Mouse (Mus musculus): ENCODE measurements at regions not wholly inside any gene's neighbourhood (a gene's known extent, or its start where the extent isn't known, plus 50 kb on each side); places are given as distances from the start of the nearest gene placed in this dataset.

- H3K4me2 ChIP-seq (ENCODE audit: low read length), result no peak overlapping the region
- H3K36me3 ChIP-seq (ENCODE audit: control insufficient read depth, insufficient read depth, low read length), result no peaks in the 10 kb centered on the region
- no peak overlapping the region for H3K9ac ChIP-seq (ENCODE audit: low read length)
- ATAC-seq (ENCODE audit: insufficient number of reproducible peaks, insufficient read depth, low FRiP score, low read depth), result no peak
- 0 out of 2 replicates have a peak, but pooled peaks cover 7% of the 10 kb centered on the region for H3K27me3 ChIP-seq (ENCODE audit: control insufficient read depth, insufficient read depth, low read length)
- no peak overlapping the region for H3K27ac ChIP-seq (replicated peaks in 1 of 2; ENCODE audit: control insufficient read depth in 1 of 2, insufficient read depth in 1 of 2, low read depth in 2 of 2, low read length in 2 of 2)
- WGBS, result 47% methylated on average over 7 of the region's 7 CpGs
- H3K9me3 ChIP-seq (ENCODE audit: control insufficient read depth, low read length), result no peaks in the 10 kb centered on the region
- H3K4me1 ChIP-seq (ENCODE audit: control insufficient read depth in 2 of 2, insufficient read depth in 2 of 2, low read length in 2 of 2), result peaks cover 15 to 17% of the 10 kb centered on the region in 2 experiments
- H3K4me3 ChIP-seq (ENCODE audit: control insufficient read depth in 1 of 2, insufficient read depth in 1 of 2, low read depth in 1 of 2, low read length in 2 of 2), result no peak overlapping the region
These were observed 110.6 kb upstream of the Lemd2 start for GRCm38 (mm10) chr17:27314821-27315392.

DNA sequence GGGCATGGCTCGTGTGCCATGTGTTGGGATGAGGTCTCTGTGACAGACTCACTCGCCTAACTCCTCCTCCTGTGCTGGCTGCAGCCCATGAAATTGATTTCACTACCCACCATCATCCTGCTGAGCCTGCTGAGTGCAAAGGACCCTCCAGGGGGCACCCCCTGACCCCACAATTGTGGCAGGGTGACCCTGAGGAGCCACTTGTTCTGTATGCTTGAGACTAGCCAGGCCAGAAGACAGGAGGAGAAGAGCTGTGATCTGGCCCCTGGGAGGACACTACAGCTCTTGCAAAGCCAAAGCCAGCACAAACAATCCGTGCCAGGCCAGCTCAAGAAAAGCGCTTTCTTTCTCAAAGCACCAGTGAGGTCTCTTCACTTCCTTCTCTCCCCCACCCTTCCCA lies 104.7 kb upstream of the Lemd2 start:
- Histone ChIP-seq H3K9ac (ENCODE audit: low read length) (no peak overlapping the region), H3K4me3 (ENCODE audit: control insufficient read depth in 1 of 2, insufficient read depth in 1 of 2, low read depth in 1 of 2, low read length in 2 of 2) (no peak overlapping the region), H3K36me3 (ENCODE audit: control insufficient read depth, insufficient read depth, low read length) (no peaks in the 10 kb centered on the region), H3K4me1 (ENCODE audit: control insufficient read depth in 2 of 2, insufficient read depth in 2 of 2, low read length in 2 of 2) (peaks cover 0 to 2% of the 10 kb centered on the region in 2 experiments; a peak in 2 of 4 replicates), H3K27ac (replicated peaks in 1 of 2; ENCODE audit: control insufficient read depth in 1 of 2, insufficient read depth in 1 of 2, low read depth in 2 of 2, low read length in 2 of 2) (no peak overlapping the region), H3K9me3 (ENCODE audit: control insufficient read depth, low read length) (no peaks in the 10 kb centered on the region), H3K27me3 (ENCODE audit: control insufficient read depth, insufficient read depth, low read length) (0 out of 2 replicates have a peak, but pooled peaks cover 3% of the 10 kb centered on the region), H3K4me2 (ENCODE audit: low read length) (no peak overlapping the region)
- 39% methylated on average over 4 of the region's 4 CpGs for WGBS
- ATAC-seq (ENCODE audit: insufficient number of reproducible peaks, insufficient read depth, low FRiP score, low read depth), result no peak

DNA sequence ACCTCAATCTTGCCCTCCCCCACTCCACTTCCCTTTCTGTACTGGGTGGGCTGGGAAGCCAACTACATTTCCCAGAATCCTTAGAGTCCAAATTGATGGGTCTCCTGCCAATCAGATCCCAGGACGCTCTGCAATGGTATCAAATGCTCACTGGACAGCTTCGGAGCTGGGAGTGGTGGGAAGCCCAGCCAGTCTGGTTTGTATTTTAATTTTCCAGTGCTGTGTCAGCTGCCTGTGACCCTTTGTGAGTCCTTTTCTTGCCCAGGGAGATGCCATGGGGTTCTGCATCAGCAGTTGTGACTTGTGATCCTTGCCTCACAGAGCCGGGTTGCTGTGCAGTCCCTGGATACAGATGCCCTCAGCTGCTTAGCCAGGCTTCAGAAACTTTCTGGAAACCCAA lies 100.6 kb upstream of the Lemd2 start:
- no peak for ATAC-seq (ENCODE audit: insufficient number of reproducible peaks, insufficient read depth, low FRiP score, low read depth)
- H3K4me3 ChIP-seq (ENCODE audit: control insufficient read depth in 1 of 2, insufficient read depth in 1 of 2, low read depth in 1 of 2, low read length in 2 of 2), result no peak overlapping the region
- 55% methylated on average over 3 of the region's 3 CpGs for WGBS
- no peaks in the 10 kb centered on the region for H3K9me3 ChIP-seq (ENCODE audit: control insufficient read depth, low read length)
- H3K36me3 ChIP-seq (ENCODE audit: control insufficient read depth, insufficient read depth, low read length), result no peaks in the 10 kb centered on the region
- H3K27me3 ChIP-seq (ENCODE audit: control insufficient read depth, insufficient read depth, low read length), result no peaks in the 10 kb centered on the region
- H3K4me2 ChIP-seq (ENCODE audit: low read length), result no peak overlapping the region
- peaks cover 0 to 3% of the 10 kb centered on the region in 2 experiments; a peak in 2 of 4 replicates for H3K4me1 ChIP-seq (ENCODE audit: control insufficient read depth in 2 of 2, insufficient read depth in 2 of 2, low read length in 2 of 2)
- H3K9ac ChIP-seq (ENCODE audit: low read length), result no peak overlapping the region
- no peak overlapping the region for H3K27ac ChIP-seq (replicated peaks in 1 of 2; ENCODE audit: control insufficient read depth in 1 of 2, insufficient read depth in 1 of 2, low read depth in 2 of 2, low read length in 2 of 2)

GRCm38 (mm10) chr17:27303633-27304479 lies 99.6 kb upstream of the Lemd2 start:
- no peak for ATAC-seq (ENCODE audit: insufficient number of reproducible peaks, insufficient read depth, low FRiP score, low read depth)
- Histone ChIP-seq H3K4me2 (ENCODE audit: low read length) (no peak overlapping the region), H3K27me3 (ENCODE audit: control insufficient read depth, insufficient read depth, low read length) (no peaks in the 10 kb centered on the region), H3K9ac (ENCODE audit: low read length) (no peak overlapping the region), H3K9me3 (ENCODE audit: control insufficient read depth, low read length) (no peaks in the 10 kb centered on the region), H3K4me3 (ENCODE audit: control insufficient read depth in 1 of 2, insufficient read depth in 1 of 2, low read depth in 1 of 2, low read length in 2 of 2) (no peak overlapping the region), H3K27ac (replicated peaks in 1 of 2; ENCODE audit: control insufficient read depth in 1 of 2, insufficient read depth in 1 of 2, low read depth in 2 of 2, low read length in 2 of 2) (no peak overlapping the region), H3K4me1 (ENCODE audit: control insufficient read depth in 2 of 2, insufficient read depth in 2 of 2, low read length in 2 of 2) (peaks cover under 1 to 3% of the 10 kb centered on the region in 2 experiments; a peak in 2 of 4 replicates), H3K36me3 (ENCODE audit: control insufficient read depth, insufficient read depth, low read length) (no peaks in the 10 kb centered on the region)
- WGBS, result 69% methylated on average over 17 of the region's 17 CpGs

- H3K27ac ChIP-seq (replicated peaks in 1 of 2; ENCODE audit: control insufficient read depth in 1 of 2, insufficient read depth in 1 of 2, low read depth in 2 of 2, low read length in 2 of 2), result no peak overlapping the region
- WGBS, result 92% methylated on average over 12 of the region's 12 CpGs
- no peak for ATAC-seq (ENCODE audit: insufficient number of reproducible peaks, insufficient read depth, low FRiP score, low read depth)
- H3K36me3 ChIP-seq (ENCODE audit: control insufficient read depth, insufficient read depth, low read length), result no peaks in the 10 kb centered on the region
- H3K4me1 ChIP-seq (ENCODE audit: control insufficient read depth in 2 of 2, insufficient read depth in 2 of 2, low read length in 2 of 2), result peaks cover 5 to 8% of the 10 kb centered on the region in 2 experiments; a peak in 2 of 4 replicates
- no peaks in the 10 kb centered on the region for H3K9me3 ChIP-seq (ENCODE audit: control insufficient read depth, low read length)
- H3K4me2 ChIP-seq (ENCODE audit: low read length), result no peak overlapping the region
- no peak overlapping the region for H3K4me3 ChIP-seq (ENCODE audit: control insufficient read depth in 1 of 2, insufficient read depth in 1 of 2, low read depth in 1 of 2, low read length in 2 of 2)
- H3K27me3 ChIP-seq (ENCODE audit: control insufficient read depth, insufficient read depth, low read length), result no peaks in the 10 kb centered on the region
- no peak overlapping the region for H3K9ac ChIP-seq (ENCODE audit: low read length)
These were observed 98.8 kb upstream of the Lemd2 start for GRCm38 (mm10) chr17:27303061-27303460.

DNA sequence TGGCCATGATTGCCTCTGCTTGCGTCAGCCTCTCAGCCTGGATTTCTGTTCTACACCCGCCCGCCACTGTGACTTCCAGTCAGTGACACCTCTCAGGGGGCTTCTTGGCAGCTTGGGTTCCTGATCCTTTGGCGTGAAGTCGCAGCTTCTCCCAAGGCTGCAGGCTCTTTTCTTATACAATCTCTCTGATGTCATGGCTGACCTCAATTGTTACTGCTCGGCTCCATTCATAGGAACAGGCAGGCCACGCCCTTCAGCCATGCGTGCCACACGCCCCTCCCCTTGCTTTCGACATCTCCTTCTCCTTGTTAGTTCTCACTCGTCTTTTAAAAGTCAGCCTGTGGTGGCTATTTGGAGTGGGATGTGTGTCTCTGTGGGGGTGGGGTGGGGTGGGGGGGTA lies 97.1 kb upstream of the Lemd2 start:
- H3K4me2 ChIP-seq (ENCODE audit: low read length), result no peak overlapping the region
- no peak for ATAC-seq (ENCODE audit: insufficient number of reproducible peaks, insufficient read depth, low FRiP score, low read depth)
- WGBS, result 37% methylated on average over 11 of the region's 11 CpGs

GRCm38 (mm10) chr17:27299297-27299696 lies 95.0 kb upstream of the Lemd2 start:
- peaks cover 5 to 7% of the 10 kb centered on the region in 2 experiments; a peak in 1 of 4 replicates for H3K4me1 ChIP-seq (ENCODE audit: control insufficient read depth in 2 of 2, insufficient read depth in 2 of 2, low read length in 2 of 2)
- no peak overlapping the region for H3K9ac ChIP-seq (ENCODE audit: low read length)
- H3K27me3 ChIP-seq (ENCODE audit: control insufficient read depth, insufficient read depth, low read length), result no peaks in the 10 kb centered on the region
- H3K4me3 ChIP-seq (ENCODE audit: control insufficient read depth in 1 of 2, insufficient read depth in 1 of 2, low read depth in 1 of 2, low read length in 2 of 2), result no peak overlapping the region
- H3K4me2 ChIP-seq (ENCODE audit: low read length), result no peak overlapping the region
- 75% methylated on average over 4 of the region's 4 CpGs for WGBS
- no peaks in the 10 kb centered on the region for H3K36me3 ChIP-seq (ENCODE audit: control insufficient read depth, insufficient read depth, low read length)
- peaks cover 9% of the 10 kb centered on the region; the same call in 1 of the 2 replicates for H3K9me3 ChIP-seq (ENCODE audit: control insufficient read depth, low read length)
- no peak for ATAC-seq (ENCODE audit: insufficient number of reproducible peaks, insufficient read depth, low FRiP score, low read depth)
- no peak overlapping the region for H3K27ac ChIP-seq (replicated peaks in 1 of 2; ENCODE audit: control insufficient read depth in 1 of 2, insufficient read depth in 1 of 2, low read depth in 2 of 2, low read length in 2 of 2)

More for the DNA sequence above, 97.1 kb upstream of the Lemd2 start:
- Histone ChIP-seq H3K27ac (replicated peaks in 1 of 2; ENCODE audit: control insufficient read depth in 1 of 2, insufficient read depth in 1 of 2, low read depth in 2 of 2, low read length in 2 of 2) (no peak overlapping the region), H3K9ac (ENCODE audit: low read length) (no peak overlapping the region), H3K27me3 (ENCODE audit: control insufficient read depth, insufficient read depth, low read length) (no peaks in the 10 kb centered on the region), H3K4me1 (ENCODE audit: control insufficient read depth in 2 of 2, insufficient read depth in 2 of 2, low read length in 2 of 2) (peaks cover 5 to 8% of the 10 kb centered on the region in 2 experiments; a peak in 2 of 4 replicates), H3K4me3 (ENCODE audit: control insufficient read depth in 1 of 2, insufficient read depth in 1 of 2, low read depth in 1 of 2, low read length in 2 of 2) (no peak overlapping the region), H3K9me3 (ENCODE audit: control insufficient read depth, low read length) (peaks cover 5% of the 10 kb centered on the region; the same call in 1 of the 2 replicates), H3K36me3 (ENCODE audit: control insufficient read depth, insufficient read depth, low read length) (no peaks in the 10 kb centered on the region)

All from heart, embryonic 14.5 days (tissue).